Mouse (Mus musculus) midbrain, embryonic 16.5 days (tissue): ENCODE measurements around the gene Cebpzos. TPM values are rescaled to one million over a fixed set of nuclear protein-coding genes. Genes with fewer than 3 reads are reported as not detected.

Source experiments
- ATAC-seq: fragments of 200-750 bp; cut with Nextera tagmentation; 2 replicates; pipeline ENCODE4 v1.8.0; 2017; ENCODE audit warnings: moderate TSS enrichment
- H3K27ac ChIP-seq: fragments of 300-500 bp; sonication (generic); 2 replicates; pipeline ENCODE4 v1.5.1; 2014; ENCODE audit warnings: mild to moderate bottlenecking, low read length, mixed read lengths
- H3K27me3 ChIP-seq: fragments of 300-500 bp; sonication (generic); 2 replicates; pipeline ENCODE4 v1.6.1; 2014; ENCODE audit warnings: low read depth, low read length, mixed read lengths; ENCODE audit not compliant: control insufficient read depth, insufficient read depth
- H3K36me3 ChIP-seq: fragments of 300-500 bp; sonication (generic); 2 replicates; pipeline ENCODE4 v1.6.1; 2014; ENCODE audit warnings: mild to moderate bottlenecking, low read length, moderate library complexity, mixed read lengths; ENCODE audit not compliant: control insufficient read depth, insufficient read depth
- H3K4me1 ChIP-seq: fragments of 300-500 bp; sonication (generic); 2 replicates; pipeline ENCODE4 v1.6.1; 2014; ENCODE audit warnings: mild to moderate bottlenecking, low read length, mixed read lengths; ENCODE audit not compliant: control insufficient read depth, insufficient read depth
- H3K4me2 ChIP-seq: fragments of 300-500 bp; sonication (generic); 2 replicates; pipeline ENCODE4 v1.6.1; 2014; ENCODE audit warnings: mild to moderate bottlenecking, low read length, mixed read lengths
- H3K4me3 ChIP-seq: fragments of 300-500 bp; sonication (generic); 2 replicates; pipeline ENCODE4 v1.5.1; 2014; ENCODE audit warnings: low read depth, mild to moderate bottlenecking, low read length, moderate library complexity, mixed read lengths
- H3K9ac ChIP-seq: fragments of 300-500 bp; sonication (generic); 2 replicates; pipeline ENCODE4 v1.6.1; 2014; ENCODE audit warnings: low read depth, low read length, mixed read lengths
- H3K9me3 ChIP-seq: fragments of 300-500 bp; sonication (generic); replicated peaks from 2 replicates; pipeline ENCODE4 v1.6.1; 2014; ENCODE audit warnings: mild to moderate bottlenecking, low read length, mixed read lengths; ENCODE audit not compliant: control insufficient read depth, poor library complexity, severe bottlenecking
- WGBS: fragments of 180-500 bp; shearing (Covaris S2); extraction: QIAGEN DNeasy Blood & Tissue Kit; methylation state at CpG from one replicate; pipeline ENCODE4 v1.1.7; 2014; 5-methylcytosine and 5-hydroxymethylcytosine counted together
- polyA plus RNA-seq: library from polyadenylated mRNA; unstranded; fragments of >200 nt; fragmentation: Nextera tagmentation; extraction: Ambion mirVana; gene quantifications from 2 replicates; pipeline ENCODE4 v1.2.1, GENCODE M21; 2015

Cebpzos gene
- polyA plus RNA-seq, 1 experiment from 2014 or later = 105 TPM

DNA sequence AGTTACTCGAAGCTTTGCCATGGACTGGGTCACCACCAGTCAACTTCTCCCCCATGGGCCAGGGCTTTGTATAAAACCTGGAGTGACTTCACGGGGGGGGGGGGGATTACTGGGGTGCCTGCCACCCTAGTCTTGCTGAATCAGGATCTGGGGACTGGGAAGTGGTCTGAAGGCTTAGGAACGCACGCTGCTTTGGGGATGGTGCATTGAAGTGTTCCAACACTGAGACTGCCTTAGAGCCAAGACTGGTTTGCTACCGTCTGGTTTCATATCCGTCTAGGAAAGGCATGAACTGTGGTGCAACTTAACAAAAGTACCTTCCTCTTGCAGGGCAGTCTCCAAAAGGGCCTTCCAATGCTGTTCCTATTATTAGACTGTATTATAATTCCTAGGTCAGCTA is 1.4 kb downstream of the Cebpzos start:
- Histone ChIP-seq H3K9ac (no peak overlapping the region), H3K4me3 (peak overlapping the region; percentile 75; the same call in 1 of the 2 replicates), H3K9me3 (no peaks in the 10 kb centered on the region), H3K4me2 (peak overlapping the region; percentile 88), H3K4me1 (peaks cover 13% of the 10 kb centered on the region), H3K27ac (no peak overlapping the region), H3K36me3 (peaks cover 15% of the 10 kb centered on the region), H3K27me3 (no peaks in the 10 kb centered on the region)
- WGBS = 42% methylated on average over 6 of the region's 6 CpGs
- ATAC-seq = no peak

DNA sequence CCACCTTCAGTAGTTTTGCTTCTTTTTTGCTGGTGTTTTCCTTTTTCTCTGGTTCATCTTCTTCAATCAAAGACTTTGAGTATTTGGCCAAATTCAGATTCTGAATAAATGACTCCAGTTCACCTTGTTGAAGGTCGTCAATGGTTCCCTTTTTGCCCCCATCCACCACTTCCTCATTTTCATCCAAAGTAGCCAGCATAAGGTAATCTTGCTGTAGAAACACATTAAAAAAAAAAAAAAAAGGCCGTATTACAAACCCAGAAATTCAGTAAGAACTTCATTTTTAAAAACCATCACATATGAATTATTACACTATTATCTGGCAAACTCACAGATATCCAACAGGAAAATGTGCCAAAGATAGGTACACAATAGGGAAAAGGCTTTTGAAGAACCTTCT is 19.6 kb downstream of the Cebpzos start:
- ATAC-seq = no peak
- no peak overlapping the region for H3K27ac ChIP-seq
- H3K9me3 ChIP-seq = no peaks in the 10 kb centered on the region
- peaks cover 30% of the 10 kb centered on the region for H3K4me1 ChIP-seq
- H3K4me3 ChIP-seq = peak overlapping the region; percentile 90
- no peaks in the 10 kb centered on the region for H3K27me3 ChIP-seq
- peak overlapping the region; percentile 87; the same call in 1 of the 2 replicates for H3K9ac ChIP-seq
- peaks cover 26% of the 10 kb centered on the region for H3K36me3 ChIP-seq
- 90% methylated on average over 2 of the region's 2 CpGs for WGBS
- H3K4me2 ChIP-seq = peak overlapping the region; percentile 84

DNA sequence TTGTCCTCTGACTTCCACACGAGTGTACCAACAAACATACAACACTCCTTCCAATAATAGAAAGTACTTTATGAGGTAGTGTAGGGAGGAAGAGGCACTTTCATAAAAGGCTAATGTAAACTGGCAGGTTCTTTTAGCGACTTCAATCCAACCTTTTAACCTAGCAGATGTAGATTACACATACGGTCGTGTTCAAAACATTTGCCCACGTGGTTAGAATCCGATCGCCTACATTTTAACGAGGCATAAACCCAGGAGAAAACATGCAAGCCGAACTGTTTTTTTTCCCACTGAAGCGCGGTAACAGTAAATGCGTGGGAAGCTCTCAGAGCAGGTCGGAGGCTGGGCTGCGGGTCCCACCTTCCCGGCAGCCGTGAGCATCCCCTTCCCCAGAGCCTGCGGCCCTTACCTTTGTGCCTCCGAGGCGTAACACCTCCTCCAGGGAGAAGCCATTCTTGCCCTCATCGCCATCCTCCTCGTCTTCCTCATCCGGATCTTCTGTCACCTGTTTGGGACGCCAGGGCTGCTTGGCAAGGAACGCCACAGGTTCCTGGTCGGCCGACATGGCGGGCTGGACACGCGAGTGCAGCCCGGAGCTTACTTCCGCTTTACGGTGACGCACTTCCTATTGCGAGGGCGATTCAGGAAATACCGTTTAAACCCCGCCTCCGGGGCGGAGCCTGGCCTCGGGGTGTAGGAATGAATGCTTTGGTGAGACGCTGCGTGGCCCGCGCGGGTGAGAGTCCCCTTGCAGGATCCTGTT is 20.3 kb downstream of the Cebpzos start, which contains the start of the genes Cebpz and Ndufaf7:
TSS of gene Cebpz (minus strand) at position 601 of the 763 bp plus-strand sequence.
TSS of gene Ndufaf7 (plus strand) at position 671 of the 763 bp plus-strand sequence.
- Histone ChIP-seq H3K4me2 (peak within 1 kb of the TSS; percentile 84), H3K9me3 (no peaks in the 10 kb centered on the region), H3K36me3 (peaks cover 20% of the 10 kb centered on the region), H3K27me3 (no peaks in the 10 kb centered on the region), H3K9ac (peak within 1 kb of the TSS; percentile 87), H3K4me3 (peak within 1 kb of the TSS; percentile 90), H3K4me1 (peaks cover 30% of the 10 kb centered on the region), H3K27ac (peak within 1 kb of the TSS; percentile 80)
- under 1% methylated on average over 45 of the region's 45 CpGs for WGBS
- ATAC-seq = peak; percentile 100

DNA sequence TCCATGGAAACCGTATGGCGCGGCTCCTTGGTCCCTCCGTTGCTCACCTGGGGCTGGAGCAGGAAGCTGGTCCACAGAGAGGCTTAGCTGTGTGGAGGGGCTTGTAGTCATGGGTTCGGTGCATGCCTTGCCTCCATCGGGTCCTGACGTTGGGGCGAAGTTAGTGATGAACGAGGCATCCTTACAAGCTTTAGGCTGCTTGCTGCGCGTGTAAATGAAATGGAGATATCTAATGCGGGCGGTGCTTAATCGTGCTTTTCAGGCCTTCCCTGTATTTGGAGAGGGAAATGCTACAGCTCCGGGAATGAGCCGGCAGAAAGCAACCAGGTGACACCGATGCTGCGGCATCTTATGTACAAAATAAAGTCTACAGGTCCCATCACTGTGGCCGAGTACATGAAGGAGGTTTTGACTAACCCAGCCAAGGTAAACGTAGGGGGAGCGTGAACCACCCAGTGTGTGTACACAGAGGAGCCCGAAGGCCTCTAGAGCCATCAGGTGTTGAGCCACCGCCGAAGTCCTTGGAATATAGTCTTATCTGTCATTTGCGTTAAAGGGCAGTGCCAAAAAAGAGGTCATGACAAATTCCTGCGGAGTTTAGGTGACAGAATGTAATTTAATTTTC is 21.0 kb downstream of the Cebpzos start:
- 8% methylated on average over 26 of the region's 26 CpGs for WGBS
- H3K4me1 ChIP-seq = peaks cover 30% of the 10 kb centered on the region
- no peaks in the 10 kb centered on the region for H3K9me3 ChIP-seq
- peak overlapping the region; percentile 80 for H3K27ac ChIP-seq
- peak; percentile 60 for ATAC-seq
- H3K9ac ChIP-seq = peak overlapping the region; percentile 87
- peak overlapping the region; percentile 90 for H3K4me3 ChIP-seq
- peak overlapping the region; percentile 82 for H3K4me2 ChIP-seq
- no peaks in the 10 kb centered on the region for H3K27me3 ChIP-seq
- peaks cover 16% of the 10 kb centered on the region for H3K36me3 ChIP-seq

DNA sequence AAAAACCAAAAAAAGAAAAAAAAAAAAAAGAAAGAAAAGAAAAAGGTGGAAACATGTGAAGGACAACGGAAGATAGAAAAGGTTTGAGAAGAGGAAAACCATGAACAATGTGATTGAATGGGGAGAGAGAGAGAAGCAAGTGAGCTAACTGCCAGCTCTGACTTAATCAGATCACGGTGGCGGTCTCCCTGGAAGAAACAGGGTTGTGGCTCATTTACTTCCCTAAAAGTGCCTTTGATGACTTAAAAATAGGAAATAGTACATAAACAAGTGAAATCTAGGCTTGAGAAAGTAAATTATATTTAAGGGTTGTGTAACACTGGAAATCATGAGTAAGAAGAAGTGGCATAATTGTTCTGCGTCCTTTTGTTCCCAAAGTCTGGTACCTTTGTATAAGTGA is 22.6 kb downstream of the Cebpzos start:
- H3K27me3 ChIP-seq = no peaks in the 10 kb centered on the region
- ATAC-seq = no peak
- H3K4me3 ChIP-seq = no peak overlapping the region
- H3K9me3 ChIP-seq = no peaks in the 10 kb centered on the region
- H3K27ac ChIP-seq = no peak overlapping the region
- peaks cover 12% of the 10 kb centered on the region for H3K36me3 ChIP-seq
- no peak overlapping the region for H3K4me2 ChIP-seq
- WGBS = 93% methylated on average over 4 of the region's 4 CpGs
- H3K9ac ChIP-seq = no peak overlapping the region
- peaks cover 17% of the 10 kb centered on the region for H3K4me1 ChIP-seq

DNA sequence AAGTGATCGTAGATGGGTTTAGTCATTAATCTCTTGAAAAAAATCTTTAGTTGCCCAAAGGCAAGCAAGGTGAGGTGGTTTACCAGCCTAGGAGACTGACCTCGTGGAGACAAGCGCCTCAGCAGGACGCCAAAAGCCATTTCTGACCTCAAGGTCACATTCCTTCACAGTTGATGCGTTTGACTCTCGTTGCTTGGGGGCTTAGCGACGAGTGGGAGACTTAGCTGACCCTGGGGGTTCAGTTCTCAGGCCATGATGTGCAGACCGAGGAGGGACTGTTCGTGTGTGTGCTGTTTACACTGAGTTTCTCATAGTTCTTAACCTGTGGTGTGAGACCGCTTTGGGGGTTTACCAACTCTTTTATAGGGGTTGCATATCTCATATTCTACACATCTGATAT is 26.3 kb downstream of the Cebpzos start:
- no peak for ATAC-seq
- H3K4me2 ChIP-seq = no peak overlapping the region
- H3K27ac ChIP-seq = no peak overlapping the region
- no peaks in the 10 kb centered on the region for H3K9me3 ChIP-seq
- H3K9ac ChIP-seq = no peak overlapping the region
- WGBS = 50% methylated on average over 11 of the region's 11 CpGs
- H3K4me3 ChIP-seq = no peak overlapping the region
- H3K36me3 ChIP-seq = peaks cover 15% of the 10 kb centered on the region
- H3K4me1 ChIP-seq = peaks cover 6% of the 10 kb centered on the region
- no peaks in the 10 kb centered on the region for H3K27me3 ChIP-seq

DNA sequence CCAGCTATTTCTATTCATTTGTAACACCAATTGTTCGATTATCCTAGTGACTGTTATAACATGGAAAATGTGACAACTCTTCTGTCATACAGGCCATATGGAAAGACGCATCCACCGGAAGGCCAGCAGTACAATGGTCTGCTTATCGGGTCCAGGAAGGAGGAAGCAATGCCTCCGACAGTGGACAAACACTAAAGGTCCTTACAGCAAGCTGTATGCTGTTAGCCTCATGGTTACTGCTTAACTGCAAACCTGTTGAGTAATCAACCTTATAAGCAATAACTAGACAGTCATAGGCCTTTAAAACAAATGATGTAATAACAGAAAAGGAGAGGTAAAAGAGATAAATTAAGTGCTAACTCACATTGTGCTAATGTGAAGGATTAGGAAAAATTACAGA is 34.9 kb downstream of the Cebpzos start:
- H3K4me3 ChIP-seq = no peak overlapping the region
- no peaks in the 10 kb centered on the region for H3K9me3 ChIP-seq
- H3K27me3 ChIP-seq = no peaks in the 10 kb centered on the region
- H3K36me3 ChIP-seq = peaks cover 8% of the 10 kb centered on the region; the same call in 1 of the 2 replicates
- no peak for ATAC-seq
- H3K4me2 ChIP-seq = no peak overlapping the region
- H3K4me1 ChIP-seq = no peaks in the 10 kb centered on the region
- H3K9ac ChIP-seq = no peak overlapping the region
- no peak overlapping the region for H3K27ac ChIP-seq
- WGBS = 93% methylated on average over 5 of the region's 5 CpGs

DNA sequence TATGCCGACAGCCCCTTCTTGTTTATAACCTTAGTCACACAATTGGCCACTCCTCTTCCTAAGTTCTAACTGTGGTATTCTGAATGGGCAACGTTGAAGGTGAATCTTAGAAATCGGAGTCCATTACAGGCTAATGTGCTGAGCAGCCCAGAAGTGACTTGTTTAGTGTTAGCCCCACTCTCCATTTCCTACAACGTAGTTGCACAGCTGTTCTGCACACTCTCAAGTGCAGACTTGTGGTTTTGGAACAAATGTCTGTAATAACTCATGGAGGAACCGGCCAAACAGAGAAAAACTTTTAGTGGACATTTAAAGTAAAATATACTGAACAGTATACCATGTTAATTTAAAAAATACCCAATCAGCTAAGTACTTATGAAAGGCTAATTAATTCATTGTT is 35.8 kb downstream of the Cebpzos start:
- Histone ChIP-seq H3K27ac (no peak overlapping the region), H3K4me1 (no peaks in the 10 kb centered on the region), H3K4me2 (no peak overlapping the region), H3K36me3 (peaks cover 5% of the 10 kb centered on the region; the same call in 1 of the 2 replicates), H3K4me3 (no peak overlapping the region), H3K27me3 (no peaks in the 10 kb centered on the region), H3K9ac (no peak overlapping the region), H3K9me3 (no peaks in the 10 kb centered on the region)
- no peak for ATAC-seq
- 94% methylated on average over 5 of the region's 5 CpGs for WGBS

DNA sequence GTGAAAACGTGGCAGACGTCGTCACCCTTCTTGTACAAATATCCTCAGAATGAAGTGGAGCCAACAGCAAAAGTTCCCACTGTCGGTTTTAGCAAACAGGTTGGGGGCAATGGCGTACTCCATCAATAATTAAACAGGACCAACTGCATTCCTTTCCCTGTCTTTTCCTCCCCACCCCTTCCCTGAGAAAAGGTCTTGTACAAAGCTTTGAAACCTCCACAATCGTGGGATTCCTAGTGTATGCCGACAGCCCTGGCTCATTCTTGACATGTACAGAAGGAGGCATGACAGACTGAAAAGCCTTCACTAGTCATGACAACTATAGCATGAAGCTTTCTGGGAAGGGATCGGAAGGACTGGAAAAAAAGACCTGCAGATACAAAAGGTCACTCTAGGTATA is 36.9 kb downstream of the Cebpzos start:
- Histone ChIP-seq H3K27ac (no peak overlapping the region), H3K9ac (no peak overlapping the region), H3K4me2 (no peak overlapping the region), H3K36me3 (peaks cover 2% of the 10 kb centered on the region; the same call in 1 of the 2 replicates), H3K4me3 (no peak overlapping the region), H3K9me3 (no peaks in the 10 kb centered on the region), H3K4me1 (no peaks in the 10 kb centered on the region), H3K27me3 (no peaks in the 10 kb centered on the region)
- WGBS = 91% methylated on average over 8 of the region's 8 CpGs
- ATAC-seq = no peak
